Mouse (Mus musculus): ENCODE measurements at regions not wholly inside any gene's neighbourhood (a gene's known extent, or its start where the extent isn't known, plus 50 kb on each side); places are given as distances from the start of the nearest gene placed in this dataset.

DNA sequence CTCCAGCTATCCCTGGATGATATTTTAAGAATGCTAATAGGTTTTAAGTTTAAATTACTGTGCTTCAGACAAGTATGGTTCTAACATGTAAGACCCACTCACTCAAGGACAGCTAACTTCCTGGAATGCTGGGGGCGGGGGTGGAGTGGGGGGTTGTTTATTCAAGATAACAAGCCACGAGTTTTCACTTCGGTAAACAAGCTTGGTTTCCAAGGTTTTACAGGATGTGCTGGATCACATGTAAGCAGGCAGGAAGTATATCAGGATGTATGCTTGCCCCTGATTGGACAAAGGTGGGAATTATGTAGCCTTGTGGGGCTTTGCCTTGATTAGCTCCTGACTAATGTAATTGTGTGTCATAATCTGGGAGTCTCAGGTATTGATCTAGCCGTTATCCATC lies 129.5 kb downstream of the Spry2 start:
- ATAC-seq (ENCODE audit: low FRiP score, low read depth), result no peak
- 83% methylated on average over 4 of the region's 4 CpGs for WGBS

DNA sequence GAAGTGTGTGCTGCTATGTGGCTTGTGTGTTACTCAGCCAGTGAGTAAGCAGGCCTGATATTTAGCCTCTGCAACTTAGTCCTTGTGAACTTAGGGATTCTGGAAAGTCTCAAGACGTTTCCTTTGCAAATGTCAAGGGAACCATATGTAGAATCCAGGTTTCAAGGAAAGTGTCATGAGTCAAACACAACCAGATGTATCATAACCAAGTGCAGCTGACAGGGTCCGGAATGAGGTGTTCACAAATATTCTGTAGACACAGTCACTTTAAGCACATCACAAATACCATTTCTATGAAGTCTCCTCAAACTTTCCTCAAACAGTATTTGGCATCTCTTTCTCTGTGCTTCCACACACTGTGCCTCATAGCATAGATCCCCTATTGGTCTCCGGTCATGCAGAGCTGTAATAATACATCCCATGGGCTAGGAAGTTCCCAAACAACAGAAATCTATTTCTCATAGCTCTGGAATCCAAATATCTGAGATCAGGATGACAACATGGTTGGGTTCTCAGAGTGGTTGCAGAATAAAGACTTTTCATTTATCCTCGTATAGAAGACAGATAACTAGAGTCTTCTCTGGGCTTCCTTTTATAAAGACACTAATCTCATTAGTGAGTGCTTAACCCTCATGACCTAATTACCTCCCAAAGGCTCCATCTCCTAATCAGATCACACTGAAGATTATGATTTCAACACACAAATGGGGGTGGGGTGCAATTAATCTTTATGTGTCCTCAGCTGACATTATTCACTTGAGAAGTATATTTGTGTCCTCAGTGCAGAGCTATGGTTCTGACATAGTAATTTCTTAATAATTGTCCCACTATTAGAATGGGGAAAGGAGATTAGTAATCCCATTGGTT lies 143.9 kb downstream of the Spry2 start:
- Histone ChIP-seq H3K9me3 (no peaks in the 10 kb centered on the region), H3K27ac (no peak overlapping the region), H3K27me3 (replicated peaks) (no peaks in the 10 kb centered on the region), H3K9ac (no peak overlapping the region), H3K36me3 (no peaks in the 10 kb centered on the region), H3K4me2 (replicated peaks) (no peak overlapping the region), H3K4me1 (no peaks in the 10 kb centered on the region), H3K4me3 (no peak overlapping the region)
- 78% methylated on average over 4 of the region's 4 CpGs for WGBS
- ATAC-seq (ENCODE audit: low FRiP score, low read depth), result no peak

More for the DNA sequence above, 129.5 kb downstream of the Spry2 start:
- Histone ChIP-seq H3K27ac (no peak overlapping the region), H3K4me2 (replicated peaks) (no peak overlapping the region), H3K9me3 (no peaks in the 10 kb centered on the region), H3K27me3 (replicated peaks) (no peaks in the 10 kb centered on the region), H3K4me3 (no peak overlapping the region), H3K9ac (no peak overlapping the region), H3K36me3 (no peaks in the 10 kb centered on the region), H3K4me1 (no peaks in the 10 kb centered on the region)

DNA sequence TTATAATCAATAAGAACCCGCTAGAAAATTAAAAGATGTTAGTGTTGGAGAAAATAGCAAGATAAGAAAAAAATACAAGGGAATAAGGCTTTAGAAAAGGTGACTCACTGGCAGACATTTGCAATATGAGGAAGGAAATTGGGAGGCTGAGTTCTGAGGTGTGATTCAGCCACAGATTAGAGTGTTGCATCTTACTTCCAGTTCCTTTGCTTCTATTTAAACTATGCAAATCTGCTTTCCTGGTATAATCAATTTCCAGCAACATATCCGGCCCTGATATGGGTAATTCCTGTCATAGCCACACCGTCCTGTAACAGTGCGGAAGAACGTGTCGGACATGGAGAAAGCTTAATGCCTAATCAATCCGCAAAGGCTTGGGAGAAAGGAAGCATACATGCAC lies 144.9 kb downstream of the Spry2 start:
- no peaks in the 10 kb centered on the region for H3K27me3 ChIP-seq (replicated peaks)
- no peak for ATAC-seq (ENCODE audit: low FRiP score, low read depth)
- no peaks in the 10 kb centered on the region for H3K4me1 ChIP-seq
- no peak overlapping the region for H3K4me3 ChIP-seq
- no peaks in the 10 kb centered on the region for H3K36me3 ChIP-seq
- WGBS, result 93% methylated on average over 7 of the region's 7 CpGs
- no peak overlapping the region for H3K4me2 ChIP-seq (replicated peaks)
- H3K9me3 ChIP-seq, result no peaks in the 10 kb centered on the region
- no peak overlapping the region for H3K27ac ChIP-seq
- no peak overlapping the region for H3K9ac ChIP-seq

DNA sequence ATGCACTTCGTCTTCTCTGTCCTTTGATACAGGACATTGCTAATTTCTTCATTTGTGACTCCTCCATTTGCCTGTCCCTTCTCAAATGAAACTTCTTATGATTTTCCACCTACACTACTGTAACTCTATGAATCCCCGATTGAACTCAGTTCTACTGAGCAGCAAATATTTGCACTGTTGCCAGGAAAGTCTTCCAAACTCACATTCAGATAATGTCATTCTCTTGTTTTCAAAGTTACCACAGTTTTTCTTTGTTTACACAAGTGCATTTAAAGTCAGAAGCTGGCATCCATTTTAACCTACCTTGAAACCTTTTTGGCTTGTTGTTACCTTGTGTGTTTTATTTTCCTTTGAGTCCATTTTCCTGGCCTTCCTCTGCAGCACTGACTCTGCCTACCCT lies 152.0 kb downstream of the Spry2 start:
- Histone ChIP-seq H3K4me3 (no peak overlapping the region), H3K36me3 (no peaks in the 10 kb centered on the region), H3K4me2 (replicated peaks) (no peak overlapping the region), H3K4me1 (no peaks in the 10 kb centered on the region), H3K9me3 (no peaks in the 10 kb centered on the region), H3K9ac (no peak overlapping the region), H3K27ac (no peak overlapping the region), H3K27me3 (replicated peaks) (no peaks in the 10 kb centered on the region)
- WGBS, result 94% methylated on average over 2 of the region's 2 CpGs
- no peak for ATAC-seq (ENCODE audit: low FRiP score, low read depth)

DNA sequence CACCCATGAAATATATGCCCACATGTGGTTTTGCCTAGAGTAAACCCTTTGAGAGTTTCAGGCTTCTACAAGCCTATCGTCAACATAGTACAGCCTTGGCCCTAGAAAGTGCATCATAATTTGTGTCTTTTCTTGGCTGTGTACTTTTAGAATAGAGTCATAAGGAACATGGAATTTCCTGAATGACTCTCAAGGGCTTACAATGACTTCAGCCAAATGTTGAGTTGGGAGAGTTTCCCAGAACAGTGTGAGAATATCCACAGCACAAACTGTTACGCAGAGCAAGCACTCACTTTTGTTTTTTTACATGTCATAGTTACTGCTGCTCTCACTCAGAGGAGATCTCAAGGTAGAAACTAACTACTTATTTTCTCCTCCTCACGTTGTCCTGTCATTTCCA lies 152.5 kb downstream of the Spry2 start:
- Histone ChIP-seq H3K27ac (no peak overlapping the region), H3K9me3 (no peaks in the 10 kb centered on the region), H3K9ac (no peak overlapping the region), H3K4me3 (no peak overlapping the region), H3K27me3 (replicated peaks) (no peaks in the 10 kb centered on the region), H3K36me3 (no peaks in the 10 kb centered on the region), H3K4me1 (no peaks in the 10 kb centered on the region), H3K4me2 (replicated peaks) (no peak overlapping the region)
- WGBS, result 83% methylated on average over 3 of the region's 3 CpGs
- no peak for ATAC-seq (ENCODE audit: low FRiP score, low read depth)

DNA sequence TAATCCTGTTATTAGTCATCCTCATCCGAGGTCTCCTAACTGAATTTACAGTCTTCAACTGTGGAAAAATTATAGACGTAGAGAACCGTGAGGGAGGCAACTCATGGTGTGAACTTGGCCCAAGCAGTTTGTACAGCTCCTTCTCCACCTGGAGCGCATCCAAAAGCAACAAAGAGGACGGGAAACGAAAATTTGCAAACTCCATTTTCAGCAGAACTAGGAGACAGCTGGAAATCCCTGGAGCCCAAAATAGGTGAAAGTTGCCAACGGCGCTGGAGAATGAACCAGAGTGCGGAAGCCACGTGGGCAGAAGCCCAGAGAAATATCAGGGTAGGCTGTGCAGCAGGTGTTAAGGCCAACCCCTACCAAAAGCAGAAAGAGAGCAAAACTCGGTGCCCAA lies 155.7 kb downstream of the Spry2 start:
- Histone ChIP-seq H3K9ac (no peak overlapping the region), H3K9me3 (no peaks in the 10 kb centered on the region), H3K27me3 (replicated peaks) (no peaks in the 10 kb centered on the region), H3K36me3 (no peaks in the 10 kb centered on the region), H3K4me2 (replicated peaks) (no peak overlapping the region), H3K4me1 (no peaks in the 10 kb centered on the region), H3K4me3 (no peak overlapping the region), H3K27ac (no peak overlapping the region)
- 84% methylated on average over 11 of the region's 11 CpGs for WGBS
- no peak for ATAC-seq (ENCODE audit: low FRiP score, low read depth)

DNA sequence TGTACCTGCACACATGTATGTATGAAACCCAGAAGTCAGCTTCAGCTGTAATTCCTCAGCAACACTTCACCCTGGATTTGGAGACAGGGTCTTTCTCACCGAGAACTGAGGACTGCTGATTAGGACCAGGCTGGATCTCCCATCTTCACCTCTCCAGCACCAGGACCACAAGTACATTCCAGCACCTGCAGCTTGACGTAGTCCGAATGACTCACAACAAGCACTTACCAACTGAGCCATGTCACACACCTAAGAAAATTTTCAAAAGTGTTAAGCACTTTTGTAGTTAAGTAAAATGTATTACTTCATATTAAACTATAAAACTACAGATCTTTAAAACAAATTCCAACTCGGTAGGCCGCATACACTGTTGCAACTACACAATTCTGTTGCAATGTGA lies 158.1 kb downstream of the Spry2 start:
- no peak overlapping the region for H3K4me3 ChIP-seq
- H3K27ac ChIP-seq, result no peak overlapping the region
- H3K4me1 ChIP-seq, result peaks cover 2% of the 10 kb centered on the region; the same call in 1 of the 2 replicates
- no peaks in the 10 kb centered on the region for H3K36me3 ChIP-seq
- no peak overlapping the region for H3K4me2 ChIP-seq (replicated peaks)
- H3K9ac ChIP-seq, result no peak overlapping the region
- no peaks in the 10 kb centered on the region for H3K9me3 ChIP-seq
- WGBS, result 89% methylated on average over 5 of the region's 5 CpGs
- no peaks in the 10 kb centered on the region for H3K27me3 ChIP-seq (replicated peaks)
- no peak for ATAC-seq (ENCODE audit: low FRiP score, low read depth)

DNA sequence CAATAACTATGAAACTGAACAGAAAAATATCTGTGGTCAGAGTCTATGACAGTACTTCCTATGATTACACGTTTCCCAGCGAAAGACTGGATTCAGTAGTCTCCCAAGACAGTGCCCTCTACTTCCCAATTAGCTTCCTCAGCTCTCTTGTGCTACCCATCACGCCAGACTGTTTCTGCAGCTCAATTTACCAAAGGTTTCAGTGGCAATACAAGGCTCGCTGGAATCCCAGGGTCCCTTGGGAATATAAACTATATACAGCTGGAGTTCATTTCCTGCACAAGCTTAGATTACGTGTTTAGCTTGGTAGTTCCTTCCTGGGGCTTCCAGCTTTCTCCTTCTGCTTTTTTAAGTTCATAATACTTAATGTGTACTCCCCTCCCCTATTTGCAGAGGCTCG lies 160.3 kb downstream of the Spry2 start:
- H3K4me2 ChIP-seq (replicated peaks), result no peak overlapping the region
- ATAC-seq (ENCODE audit: low FRiP score, low read depth), result no peak
- 54% methylated on average over 6 of the region's 6 CpGs for WGBS
- no peak overlapping the region for H3K9ac ChIP-seq
- H3K4me3 ChIP-seq, result no peak overlapping the region
- H3K4me1 ChIP-seq, result peaks cover 15% of the 10 kb centered on the region; the same call in 1 of the 2 replicates
- H3K27me3 ChIP-seq (replicated peaks), result no peaks in the 10 kb centered on the region
- H3K36me3 ChIP-seq, result no peaks in the 10 kb centered on the region
- H3K9me3 ChIP-seq, result no peaks in the 10 kb centered on the region
- no peak overlapping the region for H3K27ac ChIP-seq

DNA sequence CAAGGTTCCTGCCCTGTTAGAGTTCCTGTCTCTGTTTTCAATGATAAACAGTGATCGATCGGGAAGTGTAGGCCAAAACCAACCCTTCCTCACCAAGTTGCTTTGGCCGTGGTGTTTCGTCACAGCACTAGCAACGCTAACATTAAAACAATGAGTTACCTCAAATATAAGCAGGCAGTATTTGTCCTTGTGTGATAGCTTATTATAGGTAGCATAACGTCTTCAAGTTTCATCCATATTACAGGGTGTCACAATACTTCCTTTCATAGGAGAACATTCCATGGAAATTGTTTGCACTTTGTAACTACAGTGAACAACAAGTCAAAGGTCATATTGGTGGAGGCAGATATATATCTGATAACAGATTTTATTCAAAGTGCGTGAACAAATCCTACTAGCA lies 162.3 kb downstream of the Spry2 start:
- Histone ChIP-seq H3K27ac (no peak overlapping the region), H3K9ac (no peak overlapping the region), H3K4me1 (peaks cover 21% of the 10 kb centered on the region), H3K9me3 (no peaks in the 10 kb centered on the region), H3K4me2 (replicated peaks) (no peak overlapping the region), H3K4me3 (no peak overlapping the region), H3K27me3 (replicated peaks) (no peaks in the 10 kb centered on the region), H3K36me3 (no peaks in the 10 kb centered on the region)
- no peak for ATAC-seq (ENCODE audit: low FRiP score, low read depth)
- 93% methylated on average over 7 of the region's 7 CpGs for WGBS

DNA sequence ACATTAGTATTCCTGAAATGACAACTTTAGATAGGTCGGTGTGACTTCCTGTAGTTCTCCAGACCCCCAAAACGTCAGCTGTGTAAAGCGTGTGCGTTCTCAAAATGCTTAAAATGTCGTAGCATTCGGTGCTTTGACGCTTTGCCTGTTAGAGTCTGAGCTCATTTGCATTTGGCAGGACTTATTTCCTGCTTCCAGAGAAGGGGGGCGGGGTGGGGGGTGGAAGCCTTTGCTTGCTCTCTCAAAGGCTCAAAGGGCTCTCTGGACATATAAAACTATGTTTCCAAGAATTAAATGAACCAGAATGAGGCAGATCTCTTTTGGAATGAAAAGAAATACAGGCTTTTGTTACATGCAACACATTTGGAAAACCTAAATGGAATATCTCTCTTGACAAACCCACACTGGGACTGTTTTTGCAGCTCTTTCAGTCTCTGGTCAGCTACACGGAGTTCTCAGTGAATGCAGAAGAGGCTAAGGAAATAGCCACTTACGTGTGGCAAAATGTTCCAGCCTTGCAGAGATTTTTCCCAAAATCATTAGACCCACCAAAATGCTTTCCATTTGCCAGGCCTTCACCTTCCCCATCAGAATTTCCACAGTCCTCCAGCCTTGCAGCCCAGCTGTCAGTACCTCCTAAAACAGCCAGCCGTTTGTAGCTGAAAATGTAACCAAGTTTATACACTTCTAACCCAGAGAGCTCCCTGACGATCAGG lies 163.4 kb downstream of the Spry2 start:
- H3K4me1 ChIP-seq, result peaks cover 21% of the 10 kb centered on the region
- no peaks in the 10 kb centered on the region for H3K27me3 ChIP-seq (replicated peaks)
- H3K9me3 ChIP-seq, result no peaks in the 10 kb centered on the region
- peak; percentile 54 for ATAC-seq (ENCODE audit: low FRiP score, low read depth)
- peak overlapping the region; percentile 66 for H3K4me2 ChIP-seq (replicated peaks)
- no peak overlapping the region for H3K9ac ChIP-seq
- WGBS, result 3% methylated on average over 12 of the region's 12 CpGs
- peak overlapping the region; percentile 33; the same call in 1 of the 2 replicates for H3K4me3 ChIP-seq
- no peak overlapping the region for H3K27ac ChIP-seq
- H3K36me3 ChIP-seq, result no peaks in the 10 kb centered on the region

DNA sequence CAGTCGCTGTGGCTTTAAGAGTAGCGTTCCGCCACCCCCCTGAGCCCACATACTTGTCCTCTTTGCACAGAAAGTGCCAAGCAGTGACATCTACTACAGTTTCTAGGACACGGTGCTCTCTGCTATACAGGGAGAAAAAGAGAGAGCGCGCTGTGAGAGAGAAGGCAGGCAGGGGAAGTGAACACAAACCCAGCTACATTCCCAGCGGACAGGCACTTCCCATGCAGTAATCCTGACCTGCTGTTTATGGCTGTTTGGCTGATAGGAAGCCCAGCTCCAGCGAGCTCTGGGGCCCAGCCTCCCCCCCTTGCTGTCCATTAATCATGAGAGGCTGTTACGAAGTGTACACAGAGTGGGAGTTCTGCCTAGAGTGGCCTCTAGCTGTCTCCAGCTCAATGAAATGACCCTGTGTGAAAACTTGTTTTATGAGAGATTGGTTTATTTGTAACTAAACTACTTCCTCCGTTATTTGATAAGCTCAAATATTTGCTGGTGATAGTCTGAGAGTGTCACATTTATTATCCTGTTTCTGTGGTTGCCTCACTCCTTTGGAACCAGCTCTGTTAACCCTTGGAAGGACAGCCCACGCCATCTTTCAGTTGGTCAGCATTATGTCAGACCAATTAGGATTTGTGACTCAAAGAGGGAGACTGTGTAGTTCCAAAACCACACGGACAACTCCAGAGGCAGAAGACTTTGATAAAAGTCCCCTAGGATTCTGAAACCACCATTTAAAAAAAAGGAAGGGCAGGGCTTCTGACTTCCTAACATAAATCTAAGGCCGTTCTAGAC lies 164.2 kb downstream of the Spry2 start:
- Histone ChIP-seq H3K27ac (peak overlapping the region; percentile 60; the same call in 1 of the 2 replicates), H3K9ac (peak overlapping the region; percentile 38), H3K9me3 (no peaks in the 10 kb centered on the region), H3K27me3 (replicated peaks) (no peaks in the 10 kb centered on the region), H3K4me1 (peaks cover 21% of the 10 kb centered on the region), H3K36me3 (no peaks in the 10 kb centered on the region), H3K4me3 (peak overlapping the region; percentile 33), H3K4me2 (replicated peaks) (peak overlapping the region; percentile 66)
- WGBS, result under 1% methylated on average over 13 of the region's 13 CpGs
- ATAC-seq (ENCODE audit: low FRiP score, low read depth), result peak; percentile 96

DNA sequence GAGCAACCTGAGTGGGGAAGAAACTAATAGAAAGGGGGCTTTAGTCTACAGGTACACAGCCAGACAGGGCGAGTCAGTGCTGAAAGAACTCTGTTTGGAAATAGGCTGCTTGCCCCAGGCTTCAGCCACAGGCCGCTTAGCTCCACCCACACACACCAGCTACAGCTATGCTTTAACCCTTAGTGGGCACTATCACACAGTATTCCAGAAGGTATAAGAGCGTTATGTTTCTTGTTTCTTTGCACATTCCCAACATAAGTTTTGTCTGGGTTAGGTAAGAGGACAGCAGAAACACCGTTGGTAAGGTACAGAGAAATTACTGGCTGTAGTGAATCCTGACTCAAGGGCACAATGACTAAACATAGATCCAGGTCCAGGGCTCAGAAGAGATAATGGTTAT lies 165.8 kb downstream of the Spry2 start:
- Histone ChIP-seq H3K4me1 (peaks cover 21% of the 10 kb centered on the region), H3K4me3 (no peak overlapping the region), H3K36me3 (no peaks in the 10 kb centered on the region), H3K27ac (no peak overlapping the region), H3K9ac (no peak overlapping the region), H3K27me3 (replicated peaks) (no peaks in the 10 kb centered on the region), H3K4me2 (replicated peaks) (0 out of 2 replicates have a peak overlapping the region, but pooled peaks have one; percentile 2), H3K9me3 (no peaks in the 10 kb centered on the region)
- 0 out of 2 replicates have a peak, but pooled peaks have one; percentile 31 for ATAC-seq (ENCODE audit: low FRiP score, low read depth)
- WGBS, result 16% methylated on average over 4 of the region's 4 CpGs
